Mouse (Mus musculus) gastrocnemius, postnatal 25 days (tissue): Measurements from ENCODE around the gene Gcnt7. TPM values are rescaled to one million over a fixed set of nuclear protein-coding genes. Genes with fewer than 3 reads are reported as not detected.

Source experiments
- DNase-seq: peaks from one replicate; pipeline ENCODE4 v3.0.0; 2022
- long read RNA-seq, 2 experiments: library from polyadenylated mRNA; stranded (forward); transcript quantifications; one replicate each; pipeline ENCODE4 v2.0.0; 2021
- total RNA-seq, 2 experiments: library from RNA; stranded (reverse); gene quantifications; 1 replicate in 1 of 2; 2 replicates in 1 of 2; pipeline ENCODE4 v1.2.3; 2021

The Gcnt7 gene
- not detected for total RNA-seq
- long read RNA-seq, experiment 1, partial matches to known transcripts: 0 of 2 reads
- long read RNA-seq, experiment 1, other reads (novel, unspliced or antisense): 2 of 2 reads
- long read RNA-seq, experiment 2, partial matches to known transcripts: 0 of 3 reads
- long read RNA-seq, experiment 2, other reads (novel, unspliced or antisense): 3 of 3 reads

DNA sequence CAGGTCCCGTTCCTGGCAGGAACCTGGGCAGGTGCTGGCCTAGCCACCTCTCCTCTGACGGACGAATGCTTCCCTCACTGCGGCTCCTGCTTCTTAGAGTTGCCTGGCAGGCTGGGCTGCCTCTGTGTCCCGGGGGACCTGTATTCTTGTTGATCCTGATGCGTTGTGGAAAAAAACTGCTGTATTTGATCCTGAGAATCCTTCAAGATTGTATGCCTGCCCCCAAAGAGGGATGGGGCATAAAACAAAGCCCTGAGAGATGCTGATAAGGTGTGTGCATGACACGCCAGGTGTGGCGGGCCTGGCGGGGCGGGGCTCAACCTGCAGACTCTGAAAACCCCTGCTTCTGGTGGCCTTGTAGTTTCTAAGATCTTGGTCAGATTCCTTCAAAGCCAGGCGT is at the start of gene Gcnt7:
TSS of gene Gcnt7 (minus strand) at position 101 of the 400 bp plus-strand sequence.
- no peak for DNase-seq

DNA sequence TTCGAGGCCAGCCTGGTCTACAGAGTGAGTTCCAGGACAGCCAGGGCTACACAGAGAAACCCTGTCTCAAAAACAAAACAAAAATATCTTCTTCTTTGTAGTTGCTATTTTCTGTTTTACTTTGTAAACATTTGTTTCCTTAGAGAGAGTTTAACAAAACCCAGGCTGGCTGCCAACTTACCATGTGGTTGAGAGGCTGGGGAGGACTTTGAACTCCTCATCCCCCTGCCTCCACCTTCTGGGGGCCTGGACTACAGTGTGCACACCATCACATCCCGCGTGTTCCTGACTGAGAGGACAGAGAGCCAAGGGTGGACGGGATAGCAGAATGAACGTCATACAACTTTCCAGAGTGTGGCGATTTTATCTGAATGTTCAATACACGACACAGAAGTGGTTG is 47.7 kb upstream of the Gcnt7 start:
- no peak for DNase-seq

- DNase-seq: no peak
Observed at GRCm38 (mm10) chr2:172502168-172502567, 43.8 kb upstream of the Gcnt7 start.

DNA sequence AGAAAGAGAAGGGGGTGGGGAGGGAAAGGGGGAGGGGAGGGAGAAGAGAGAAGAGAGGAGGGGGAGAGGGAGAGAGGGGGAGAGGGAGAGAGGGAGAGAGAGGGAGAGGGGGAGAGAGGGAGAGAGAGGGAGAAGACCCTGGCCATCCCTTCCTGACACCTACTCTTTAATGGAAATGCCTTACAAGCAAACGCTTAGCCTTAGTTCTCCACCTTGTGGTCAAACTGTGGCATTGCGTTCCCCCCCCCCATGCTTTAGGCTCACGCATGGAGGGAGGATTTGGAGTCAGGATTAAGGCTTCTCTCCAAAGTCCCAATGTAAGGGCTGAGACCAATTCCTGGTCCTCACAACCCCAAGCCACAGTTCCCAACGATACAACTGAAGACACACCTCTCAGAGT is 42.9 kb upstream of the Gcnt7 start:
- DNase-seq: no peak

- DNase-seq: no peak
Observed at GRCm38 (mm10) chr2:172500752-172501316, 42.4 kb upstream of the Gcnt7 start.

DNA sequence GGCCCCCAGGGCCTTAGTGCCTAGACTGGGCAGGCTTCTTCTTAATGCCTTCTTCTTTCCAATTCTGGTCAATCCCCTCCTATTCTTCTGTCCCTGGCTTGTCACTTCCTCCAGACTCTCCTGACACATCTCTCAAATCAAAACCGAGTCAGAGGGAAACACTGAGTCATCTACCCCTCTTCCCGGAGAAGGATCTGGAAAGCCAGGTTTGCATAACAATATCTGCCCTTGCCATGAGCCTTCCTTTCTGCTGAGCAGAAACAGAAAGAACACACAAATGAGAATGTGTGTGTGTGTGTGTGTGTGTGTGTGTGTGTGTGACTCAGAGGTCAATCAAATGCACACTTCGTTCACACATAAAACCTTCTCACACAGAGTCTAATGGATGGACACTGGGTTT is 40.4 kb upstream of the Gcnt7 start:
- DNase-seq: no peak

DNA sequence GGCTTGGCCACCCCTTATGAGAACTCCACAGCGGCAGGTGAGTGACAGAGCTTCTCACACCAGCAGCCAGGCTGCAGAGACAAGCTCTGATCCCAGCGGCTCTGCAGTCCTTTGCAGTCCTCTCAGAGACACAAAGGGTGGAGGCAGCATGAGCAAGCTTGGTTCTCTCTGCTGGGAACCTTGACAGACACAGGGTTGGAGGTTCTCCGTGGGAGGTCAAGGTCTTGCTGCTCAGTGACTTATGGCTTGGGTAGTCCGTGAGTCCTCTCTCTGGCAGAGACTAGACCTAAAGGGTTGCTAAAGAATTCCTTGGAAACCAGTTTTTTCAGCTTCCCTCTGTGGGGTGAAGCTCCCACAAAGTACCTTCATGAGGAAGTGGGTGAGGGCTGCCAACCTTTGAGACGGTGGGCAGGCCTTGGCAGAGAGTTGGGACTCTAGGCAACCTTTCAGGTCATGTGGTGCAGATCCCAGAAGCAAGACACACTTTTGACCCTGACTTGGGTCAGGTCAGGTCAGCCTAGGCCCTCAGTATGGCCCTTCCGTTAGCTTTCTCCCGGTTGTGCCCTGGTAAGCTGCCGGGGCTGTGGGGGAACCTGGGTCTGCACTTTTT is 38.4 kb upstream of the Gcnt7 start:
- DNase-seq: no peak

DNA sequence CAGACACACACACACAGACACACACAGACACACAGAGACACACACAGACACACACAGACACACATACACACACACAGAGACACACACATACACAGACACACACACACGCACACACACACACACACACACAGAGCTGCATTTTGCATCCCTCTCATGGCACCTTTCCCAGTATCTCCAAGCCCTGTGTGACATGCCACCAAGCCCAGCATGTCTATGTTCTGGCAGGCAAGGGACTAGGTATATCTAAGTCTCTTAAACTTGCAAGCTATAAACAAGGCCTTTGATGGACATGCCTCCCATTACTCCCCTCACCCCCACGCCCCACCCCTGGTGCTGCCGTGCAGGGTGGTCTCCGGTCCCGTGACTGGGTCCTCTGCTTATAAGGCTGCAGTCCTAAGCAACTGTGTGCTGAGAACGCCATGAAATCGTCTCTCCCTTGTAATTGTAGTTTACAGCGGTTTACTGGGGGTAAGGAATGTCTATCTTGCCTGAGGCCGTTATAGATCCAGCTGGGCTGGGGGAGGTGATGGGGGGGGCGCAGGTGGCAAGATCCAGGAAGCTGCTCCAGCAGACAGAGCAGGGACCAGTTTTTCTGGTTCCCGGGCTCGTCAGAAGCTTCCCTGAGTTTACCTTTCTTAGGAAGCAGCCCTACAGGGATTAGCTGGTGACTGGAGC is 26.4 kb upstream of the Gcnt7 start:
- no peak for DNase-seq

GRCm38 (mm10) chr2:172483766-172484413 is 25.5 kb upstream of the Gcnt7 start:
- no peak for DNase-seq

- no peak for DNase-seq
Observed at GRCm38 (mm10) chr2:172481654-172482385, 23.4 kb upstream of the Gcnt7 start.

DNA sequence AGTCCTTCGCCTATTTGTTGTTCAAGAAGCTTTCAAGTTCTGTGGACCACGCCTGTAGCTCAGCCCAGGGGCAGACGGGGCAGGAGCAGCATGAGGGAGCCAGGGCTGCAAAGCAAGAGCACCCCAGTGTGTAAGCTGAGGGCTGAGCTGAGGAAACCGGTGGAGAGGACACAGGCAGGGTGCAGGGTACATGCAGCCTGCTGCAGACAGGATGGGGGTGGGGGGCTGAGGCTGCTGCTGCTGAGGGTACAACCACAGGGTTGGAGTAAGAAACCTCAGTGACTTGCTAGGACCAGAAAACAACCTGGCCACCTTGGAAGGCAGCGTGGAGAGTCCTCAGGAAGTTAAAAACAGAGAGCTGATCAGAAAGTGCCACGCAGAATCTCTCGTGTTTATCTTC is 21.9 kb upstream of the Gcnt7 start:
- DNase-seq: no peak

- no peak for DNase-seq
Observed at GRCm38 (mm10) chr2:172477860-172478259, 19.5 kb upstream of the Gcnt7 start.

DNA sequence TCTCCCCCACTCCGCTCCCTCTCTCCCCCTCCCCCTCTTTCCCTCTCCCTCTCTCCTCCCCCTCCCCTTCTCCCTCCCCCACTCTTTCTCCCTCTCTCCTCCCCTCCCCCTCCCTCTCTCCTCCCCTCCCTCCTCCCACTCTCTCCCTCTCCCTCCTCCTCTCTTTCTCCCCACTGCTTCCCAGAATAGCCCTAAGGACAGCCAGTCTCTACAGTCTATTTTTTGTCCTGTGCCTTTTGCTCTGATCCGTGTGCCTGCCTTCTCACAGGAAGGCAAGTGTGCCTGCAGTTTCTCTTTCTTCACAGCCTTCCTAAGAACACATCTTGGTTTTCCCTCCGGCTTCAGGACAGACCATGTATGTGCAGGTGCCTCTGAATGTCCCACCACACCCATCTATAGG is 19.0 kb upstream of the Gcnt7 start:
- DNase-seq: no peak

GRCm38 (mm10) chr2:172476707-172477260 is 18.4 kb upstream of the Gcnt7 start:
- peak; percentile 57 for DNase-seq

DNA sequence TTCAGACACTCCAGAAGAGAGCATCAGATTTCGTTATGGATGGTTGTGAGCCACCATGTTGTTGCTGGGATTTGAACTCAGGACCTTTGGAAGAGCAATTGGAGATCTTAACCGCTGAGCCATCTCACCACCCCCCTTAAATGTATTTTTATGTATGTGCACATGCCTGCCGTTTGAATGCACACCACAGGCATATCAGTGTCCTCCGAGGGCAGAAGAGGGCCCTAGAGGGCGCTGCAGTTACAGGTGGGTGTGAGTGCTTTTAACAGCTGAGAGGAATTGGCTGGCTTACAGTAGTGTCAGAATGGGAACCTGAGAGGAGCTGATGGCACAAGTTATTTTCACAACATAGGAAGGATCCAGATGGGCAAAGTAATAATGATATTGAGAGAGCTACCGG is 16.6 kb upstream of the Gcnt7 start:
- no peak for DNase-seq

GRCm38 (mm10) chr2:172473591-172473990 is 15.2 kb upstream of the Gcnt7 start:
- no peak for DNase-seq

- DNase-seq: no peak
Observed at GRCm38 (mm10) chr2:172472318-172472717, 13.9 kb upstream of the Gcnt7 start, which contains the start of gene Fam209. Gene Fam209 (plus strand): TSS chr2:172472520.

DNA sequence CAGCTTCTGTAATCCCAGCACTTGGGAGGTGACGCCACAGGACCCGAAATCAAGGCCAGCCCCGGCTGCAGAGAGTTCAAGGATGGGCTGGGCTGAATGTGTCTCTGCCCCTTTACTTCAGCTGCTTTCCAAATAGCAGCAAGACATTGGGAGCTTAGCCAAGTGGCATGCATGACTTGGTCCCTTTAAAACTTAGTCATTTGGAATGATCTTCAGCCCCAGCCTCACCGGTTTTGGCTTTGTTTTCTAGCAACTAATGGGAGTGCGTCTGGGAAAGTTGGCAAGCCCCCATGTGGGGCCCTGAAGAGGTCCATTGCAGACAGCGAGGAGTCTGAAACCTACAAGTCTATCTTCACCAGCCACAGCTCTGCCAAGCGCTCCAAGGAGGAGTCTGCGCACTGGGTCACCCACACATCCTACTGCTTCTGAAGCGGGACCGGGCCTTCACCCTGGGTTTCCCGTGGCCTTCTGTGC is 10.0 kb upstream of the Gcnt7 start:
- no peak for DNase-seq

DNA sequence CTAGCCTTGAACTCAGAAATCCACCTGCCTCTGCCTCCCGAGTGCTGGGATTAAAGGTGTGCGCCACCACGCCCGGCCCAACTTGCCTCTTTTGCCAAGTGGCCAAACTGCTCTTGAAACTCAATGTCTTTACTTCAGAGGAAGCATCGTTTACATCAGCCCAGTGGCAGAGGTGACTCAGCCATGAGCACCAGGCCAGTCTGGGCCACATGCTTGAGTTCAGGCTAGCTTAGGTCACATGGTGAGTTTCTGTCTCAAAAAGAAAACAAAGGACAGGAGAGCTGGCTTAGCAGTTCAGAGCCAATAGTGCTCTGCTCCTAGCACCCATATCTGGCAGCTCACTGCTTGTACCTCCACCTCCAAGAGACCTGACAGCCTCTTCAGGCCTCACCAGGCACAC is 8.8 kb upstream of the Gcnt7 start:
- DNase-seq: no peak

DNA sequence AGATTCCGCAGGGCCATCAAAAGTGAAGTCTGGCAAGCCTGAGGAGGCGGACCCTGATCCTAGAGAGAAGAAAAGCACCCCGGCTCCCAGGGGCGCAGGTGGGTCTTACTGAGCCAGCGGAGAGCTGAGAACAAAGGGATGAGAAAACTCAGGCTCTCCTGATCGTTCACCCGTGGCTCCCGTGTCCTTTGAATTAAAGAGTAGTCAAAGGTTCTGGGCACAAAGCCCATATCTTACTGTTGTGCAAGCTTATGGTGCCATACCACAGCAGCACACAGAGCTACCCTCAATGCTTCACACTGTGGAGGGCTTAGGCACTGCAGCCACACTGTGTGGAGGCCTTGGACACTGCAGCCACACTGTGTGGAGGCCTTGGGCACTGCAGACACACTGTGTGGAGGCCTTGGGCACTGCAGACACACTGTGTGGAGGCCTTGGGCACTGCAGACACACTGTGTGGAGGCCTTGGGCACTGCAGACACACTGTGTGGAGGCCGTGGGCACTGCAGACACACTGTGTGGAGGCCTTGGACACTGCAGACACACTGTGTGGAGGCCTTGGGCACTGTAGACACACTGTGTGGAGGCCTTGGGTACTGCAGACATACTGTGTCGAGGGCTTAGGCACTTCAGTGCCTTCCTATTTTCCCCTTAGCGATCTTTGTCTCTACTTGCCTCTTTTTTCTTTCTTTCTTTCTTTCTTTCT is 8.2 kb upstream of the Gcnt7 start:
- DNase-seq: no peak

DNA sequence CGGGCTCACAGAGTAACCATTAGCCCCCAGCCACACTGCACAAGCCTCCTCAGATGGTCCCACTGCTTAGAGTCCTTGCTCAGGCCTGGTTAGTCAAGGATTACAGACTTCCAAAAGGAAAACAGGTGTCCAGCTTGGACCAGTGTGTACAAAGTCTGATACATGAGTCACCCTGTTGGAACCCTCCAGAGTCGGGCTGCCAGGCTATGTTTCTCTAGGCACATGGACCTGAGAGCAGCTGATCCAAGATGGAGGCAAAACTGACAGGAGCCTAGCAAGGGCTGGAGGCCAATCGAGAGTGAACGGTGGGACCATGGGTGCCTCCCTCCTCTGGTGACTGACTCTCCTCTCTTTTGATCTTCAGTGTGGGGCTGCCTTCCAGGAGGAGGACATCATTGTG is 4.4 kb upstream of the Gcnt7 start:
- DNase-seq: no peak
